Mouse (Mus musculus) c-Kit-positive CD71-positive TER-119-negative erythroid progenitor cells, embryonic 14.5 days (primary cell): ENCODE results near the gene Hist1h3d.
"Not testable (repeated sequence)": the region's sequence is repeated elsewhere in the genome, so short reads cannot be mapped to it uniquely, and the experiment has no call there.

ENCODE experiments used
- DNase-seq: peaks from one replicate; pipeline ENCODE4 v3.0.0-alpha.2; 2013; ENCODE audit warnings: low read depth

The Hist1h3d gene

GRCm38 (mm10) chr13:23542225-23542980 is 33.2 kb upstream of the Hist1h3d start:
- DNase-seq: not testable (repeated sequence)

GRCm38 (mm10) chr13:23542999-23543607 is 32.5 kb upstream of the Hist1h3d start, which contains the start of gene Hist1h2bh:
Gene Hist1h2bh (minus strand): TSS chr13:23543392.
- DNase-seq: peak; percentile 97

GRCm38 (mm10) chr13:23543965-23544786 is 31.4 kb upstream of the Hist1h3d start, which contains the start of gene Hist1h3f:
Gene Hist1h3f (plus strand): TSS chr13:23544052.
- DNase-seq: peak; percentile 91

GRCm38 (mm10) chr13:23544787-23545120 is 30.8 kb upstream of the Hist1h3d start:
- not testable (repeated sequence) for DNase-seq

- no peak for DNase-seq
Observed at GRCm38 (mm10) chr13:23546694-23547093, 28.9 kb upstream of the Hist1h3d start.

GRCm38 (mm10) chr13:23550761-23551145 is 24.8 kb upstream of the Hist1h3d start:
- no peak for DNase-seq

GRCm38 (mm10) chr13:23551146-23551834 is 24.3 kb upstream of the Hist1h3d start, which contains the start of gene Hist1h4f:
Gene Hist1h4f (minus strand): TSS chr13:23551648.
- DNase-seq: peak; percentile 95

GRCm38 (mm10) chr13:23551931-23552914 is 23.3 kb upstream of the Hist1h3d start:
- DNase-seq: no peak

GRCm38 (mm10) chr13:23552962-23553361 is 22.6 kb upstream of the Hist1h3d start, which contains the start of gene Hist1h1d:
Gene Hist1h1d (plus strand): TSS chr13:23553262.
- DNase-seq: no peak

GRCm38 (mm10) chr13:23554393-23554792 is 21.2 kb upstream of the Hist1h3d start:
- no peak for DNase-seq

GRCm38 (mm10) chr13:23554925-23555838 is 20.4 kb upstream of the Hist1h3d start:
- no peak for DNase-seq

GRCm38 (mm10) chr13:23555839-23556416 is 19.6 kb upstream of the Hist1h3d start:
- no peak for DNase-seq

GRCm38 (mm10) chr13:23556906-23557305 is 18.7 kb upstream of the Hist1h3d start:
- no peak for DNase-seq

GRCm38 (mm10) chr13:23560699-23561098 is 14.9 kb upstream of the Hist1h3d start:
- not testable (repeated sequence) for DNase-seq

- not testable (repeated sequence) for DNase-seq
Observed at GRCm38 (mm10) chr13:23561531-23561882, 14.1 kb upstream of the Hist1h3d start.

GRCm38 (mm10) chr13:23561883-23562659 is 13.5 kb upstream of the Hist1h3d start, which contains the start of gene Hist1h3e:
Gene Hist1h3e (minus strand): TSS chr13:23562369.
- peak; percentile 90 for DNase-seq

- DNase-seq: peak; percentile 68
Observed at GRCm38 (mm10) chr13:23562699-23563462, 12.7 kb upstream of the Hist1h3d start.
